Mouse (Mus musculus) limb, embryonic 12.5 days (tissue): ENCODE results near the gene Zfp563. TPM values are rescaled to one million over a fixed set of nuclear protein-coding genes. Genes with fewer than 3 reads are reported as not detected.

ENCODE experiments used
- ATAC-seq: fragments of 200-750 bp; cut with Nextera tagmentation; 2 replicates; pipeline ENCODE4 v1.8.0; 2017; ENCODE audit warnings: low read depth, moderate TSS enrichment; ENCODE audit not compliant: insufficient number of reproducible peaks, insufficient read depth, low FRiP score, low TSS enrichment
- H3K27ac ChIP-seq: fragments of 300-500 bp; sonication (generic); 2 replicates; pipeline ENCODE4 v1.5.1; 2016; ENCODE audit warnings: mild to moderate bottlenecking, moderate library complexity
- H3K27me3 ChIP-seq: fragments of 300-500 bp; sonication (generic); 2 replicates; pipeline ENCODE4 v1.6.1; 2016; ENCODE audit warnings: mild to moderate bottlenecking, moderate library complexity
- H3K36me3 ChIP-seq: fragments of 300-500 bp; sonication (generic); 2 replicates; pipeline ENCODE4 v1.6.1; 2016; ENCODE audit warnings: mild to moderate bottlenecking, moderate library complexity
- H3K4me1 ChIP-seq: fragments of 300-500 bp; sonication (generic); replicated peaks from 2 replicates; pipeline ENCODE4 v1.6.1; 2016
- H3K4me2 ChIP-seq: fragments of 300-500 bp; sonication (generic); 2 replicates; pipeline ENCODE4 v1.6.1; 2016; ENCODE audit warnings: mild to moderate bottlenecking, moderate library complexity
- H3K4me3 ChIP-seq: fragments of 300-500 bp; sonication (generic); replicated peaks from 2 replicates; pipeline ENCODE4 v1.5.1; 2016; ENCODE audit warnings: mild to moderate bottlenecking
- H3K9ac ChIP-seq: fragments of 300-500 bp; sonication (generic); replicated peaks from 2 replicates; pipeline ENCODE4 v1.6.1; 2016; ENCODE audit warnings: mild to moderate bottlenecking, moderate library complexity
- H3K9me3 ChIP-seq: fragments of 300-500 bp; sonication (generic); 2 replicates; pipeline ENCODE4 v1.6.1; 2016; ENCODE audit warnings: mild to moderate bottlenecking, moderate library complexity
- WGBS: fragments of 180-500 bp; shearing (Covaris S2); methylation state at CpG from one replicate; pipeline ENCODE4 v1.1.7; 2016; 5-methylcytosine and 5-hydroxymethylcytosine counted together
- polyA plus RNA-seq: library from polyadenylated mRNA; unstranded; fragments of >200 nt; fragmentation: Nextera tagmentation; extraction: Ambion mirVana; gene quantifications from 2 replicates; pipeline ENCODE4 v1.2.1, GENCODE M21; 2016

Gene Zfp563
- polyA plus RNA-seq, result 9.7 and 12.3 TPM in 2 replicates

DNA sequence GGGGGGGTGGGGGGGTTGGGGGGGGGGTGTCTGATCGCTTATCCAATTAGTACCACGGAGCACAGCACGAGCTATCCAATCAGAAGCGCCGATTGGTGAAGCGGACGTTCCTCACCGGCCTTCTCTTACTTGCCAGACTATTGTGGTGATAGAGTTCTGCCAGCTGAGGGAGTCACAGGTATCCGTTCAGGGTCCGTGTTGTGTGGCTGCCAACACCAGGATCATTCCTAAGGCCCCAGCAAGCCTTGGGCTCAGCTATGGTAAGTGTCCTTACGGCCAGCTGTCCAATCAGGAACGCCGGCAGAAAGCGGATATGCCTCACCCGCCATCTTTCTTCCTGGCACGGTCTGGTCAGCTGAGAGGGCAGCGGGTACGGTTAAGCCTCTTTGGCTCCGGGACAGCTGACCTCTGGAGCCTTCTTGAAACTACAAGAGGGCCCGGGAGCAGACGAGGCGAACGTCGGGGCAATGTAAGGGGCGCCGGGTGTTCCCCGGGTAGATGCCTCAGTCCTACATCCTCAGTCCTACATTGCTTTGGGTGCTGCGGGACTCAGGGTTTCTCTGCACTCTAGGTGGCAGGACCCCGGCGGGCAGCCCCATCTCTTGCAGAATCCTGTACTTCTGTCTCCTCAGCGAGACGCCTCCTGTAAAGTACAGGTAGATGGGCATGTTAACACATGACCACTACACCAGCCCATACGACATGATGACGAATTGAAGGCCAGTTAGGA lies at the start of gene Zfp563:
Zfp563 (plus strand) TSS at position 91 of the 730 bp plus-strand sequence.
- Histone ChIP-seq H3K36me3 (no peaks in the 10 kb centered on the region), H3K27ac (peak within 1 kb of the TSS; percentile 79), H3K9me3 (no peaks in the 10 kb centered on the region), H3K4me3 (peak within 1 kb of the TSS; percentile 61), H3K27me3 (no peaks in the 10 kb centered on the region), H3K9ac (peak within 1 kb of the TSS; percentile 70), H3K4me2 (peak within 1 kb of the TSS; percentile 64), H3K4me1 (peaks cover 9% of the 10 kb centered on the region)
- ATAC-seq, result peak; percentile 96
- WGBS, result 4% methylated on average over 34 of the region's 34 CpGs

DNA sequence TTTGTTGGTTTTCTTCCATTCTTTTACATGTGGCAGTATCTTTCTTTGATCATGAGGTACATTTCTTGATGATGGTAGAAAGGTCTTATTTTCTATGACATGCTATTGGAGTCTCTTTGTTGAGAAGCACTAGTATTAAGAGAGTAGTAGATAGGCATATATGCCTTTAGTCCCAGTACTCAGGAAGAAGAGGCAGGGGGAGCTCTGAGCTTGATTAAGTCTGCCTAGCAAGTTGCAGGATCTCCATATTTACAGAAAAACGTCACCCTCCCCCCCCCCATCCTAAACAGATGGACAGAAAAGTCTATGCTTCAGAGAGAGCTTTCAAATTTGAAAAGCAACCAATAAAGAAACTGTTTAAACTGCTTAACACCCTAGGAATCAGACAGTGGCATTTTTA lies 30.3 kb upstream of the Zfp563 start:
- no peaks in the 10 kb centered on the region for H3K4me1 ChIP-seq
- H3K27ac ChIP-seq, result no peak overlapping the region
- H3K9me3 ChIP-seq, result no peaks in the 10 kb centered on the region
- H3K4me3 ChIP-seq, result no peak overlapping the region
- ATAC-seq, result no peak
- no peaks in the 10 kb centered on the region for H3K36me3 ChIP-seq
- no peak overlapping the region for H3K9ac ChIP-seq
- H3K27me3 ChIP-seq, result no peaks in the 10 kb centered on the region
- H3K4me2 ChIP-seq, result no peak overlapping the region
- WGBS, result 4% methylated on average over 1 of the region's 1 CpGs

DNA sequence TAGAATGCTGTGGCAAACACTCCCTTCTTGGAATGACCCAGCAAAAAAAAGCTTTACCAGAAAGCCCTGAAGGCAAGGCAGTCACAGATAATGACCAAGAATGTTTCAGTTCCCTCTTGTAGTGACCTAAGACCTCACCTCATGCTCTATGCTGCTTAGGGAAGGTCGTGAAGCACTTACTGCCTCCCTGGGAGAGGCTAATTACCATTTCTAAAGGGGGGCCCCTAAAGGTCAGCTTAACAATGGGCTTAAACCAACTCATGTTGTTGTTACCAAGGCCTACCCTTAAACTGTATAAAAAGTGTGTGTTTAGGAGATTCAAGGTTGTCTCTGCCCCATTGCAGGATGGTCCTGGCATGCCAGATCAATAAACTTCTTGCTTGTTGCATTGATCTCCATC lies 26.1 kb upstream of the Zfp563 start:
- Histone ChIP-seq H3K9me3 (no peaks in the 10 kb centered on the region), H3K27me3 (no peaks in the 10 kb centered on the region), H3K4me2 (no peak overlapping the region), H3K4me3 (no peak overlapping the region), H3K27ac (no peak overlapping the region), H3K4me1 (no peaks in the 10 kb centered on the region), H3K36me3 (no peaks in the 10 kb centered on the region), H3K9ac (no peak overlapping the region)
- WGBS, result 0% methylated on average over 1 of the region's 1 CpGs
- ATAC-seq, result no peak

DNA sequence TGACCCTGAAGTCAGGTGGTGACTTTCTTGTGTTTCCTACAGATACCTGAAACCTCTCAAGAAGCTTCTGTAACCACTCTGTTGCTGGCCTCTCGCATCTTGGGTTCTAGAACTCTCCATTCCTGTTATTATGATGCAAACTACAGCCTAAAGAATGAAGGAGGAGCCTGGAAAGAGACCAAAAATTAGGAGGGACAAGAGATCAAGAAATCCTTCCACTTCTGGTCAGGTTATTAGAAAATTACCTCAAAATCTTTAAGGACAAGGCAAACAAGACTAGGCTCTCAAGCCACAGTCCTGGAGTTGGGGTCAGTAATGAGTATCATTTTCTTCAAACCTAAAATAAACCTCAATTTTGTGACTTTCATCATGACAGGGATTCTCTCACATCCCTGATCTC lies 21.2 kb upstream of the Zfp563 start, which contains the start of gene 4921501E09Rik:
4921501E09Rik (minus strand) TSS at position 101 of the 400 bp plus-strand sequence.
- H3K9me3 ChIP-seq, result no peaks in the 10 kb centered on the region
- no peaks in the 10 kb centered on the region for H3K27me3 ChIP-seq
- H3K27ac ChIP-seq, result no peak within 1 kb of the TSS
- no peak within 1 kb of the TSS for H3K4me2 ChIP-seq
- WGBS, result 41% methylated on average over 1 of the region's 1 CpGs
- H3K36me3 ChIP-seq, result no peaks in the 10 kb centered on the region
- ATAC-seq, result no peak
- no peaks in the 10 kb centered on the region for H3K4me1 ChIP-seq
- H3K4me3 ChIP-seq, result no peak within 1 kb of the TSS
- no peak within 1 kb of the TSS for H3K9ac ChIP-seq

DNA sequence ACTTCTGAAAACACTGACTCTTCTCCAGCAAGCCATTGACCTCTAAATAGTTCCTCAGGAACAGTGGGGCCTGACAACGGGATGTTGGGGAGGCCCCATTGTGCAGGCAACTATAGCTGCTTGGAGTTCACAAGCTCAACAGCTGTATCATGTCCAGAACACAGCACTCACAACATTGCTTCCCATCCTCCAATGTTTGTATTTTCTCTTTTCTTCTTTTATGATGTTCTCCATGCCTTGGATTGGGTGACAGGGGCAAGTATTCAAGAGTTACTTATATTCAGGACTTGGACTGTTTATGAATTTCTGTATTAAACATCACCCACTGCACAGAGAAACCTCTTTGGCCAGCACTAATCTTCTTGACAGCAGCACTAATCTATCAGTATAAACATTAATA lies 2.5 kb downstream of the Zfp563 start:
- ATAC-seq, result no peak
- no peak overlapping the region for H3K4me3 ChIP-seq
- WGBS, result 97% methylated on average over 1 of the region's 1 CpGs

DNA sequence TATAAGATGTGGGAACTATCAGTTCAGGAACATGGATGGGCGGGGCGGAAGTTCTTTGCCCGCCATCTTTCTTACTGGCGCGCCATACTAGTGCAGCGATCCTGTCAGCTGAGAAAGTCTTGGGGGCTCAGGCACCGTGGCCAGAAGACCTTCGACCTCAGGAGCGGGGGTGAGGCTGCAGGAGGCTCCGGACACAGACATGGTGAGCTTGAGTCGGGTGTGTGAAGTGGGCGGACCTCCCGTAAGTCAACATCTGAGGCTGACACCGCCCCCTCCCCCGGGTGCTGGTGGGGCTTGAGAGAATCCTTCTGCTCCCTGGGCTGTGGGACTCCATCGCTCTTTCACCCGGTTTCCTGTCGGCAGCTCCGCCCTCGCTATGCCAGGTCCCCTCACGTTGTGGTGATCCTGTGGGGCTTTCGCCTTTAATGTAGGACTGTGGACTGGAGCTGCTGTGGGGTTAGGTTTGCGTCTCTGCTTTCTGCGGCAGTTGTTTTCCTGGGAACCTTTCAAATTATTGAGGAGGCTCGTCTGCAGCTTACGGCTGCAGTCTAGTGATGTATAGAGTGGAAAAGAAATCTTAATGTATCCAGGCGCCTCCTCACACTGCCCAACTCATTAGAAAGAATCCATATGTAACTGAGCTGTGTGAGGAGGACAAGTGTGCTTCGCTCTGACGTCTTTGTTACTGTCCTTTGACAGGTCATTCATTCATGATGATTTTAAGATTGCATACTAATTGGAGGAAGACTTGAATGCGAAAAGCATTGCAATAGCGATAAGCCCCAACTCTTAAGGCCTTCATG lies 3.5 kb downstream of the Zfp563 start:
- H3K9ac ChIP-seq, result peak overlapping the region; percentile 68
- peaks cover 9% of the 10 kb centered on the region for H3K4me1 ChIP-seq
- no peaks in the 10 kb centered on the region for H3K27me3 ChIP-seq
- H3K9me3 ChIP-seq, result no peaks in the 10 kb centered on the region
- peak overlapping the region; percentile 71 for H3K4me2 ChIP-seq
- no peaks in the 10 kb centered on the region for H3K36me3 ChIP-seq
- ATAC-seq, result peak; percentile 54; the same call in 1 of the 2 replicates
- peak overlapping the region; percentile 59 for H3K4me3 ChIP-seq
- H3K27ac ChIP-seq, result peak overlapping the region; percentile 84
- 3% methylated on average over 31 of the region's 31 CpGs for WGBS

More for the DNA sequence above, 2.5 kb downstream of the Zfp563 start:
- H3K9ac ChIP-seq, result no peak overlapping the region
- H3K9me3 ChIP-seq, result no peaks in the 10 kb centered on the region
- H3K4me2 ChIP-seq, result no peak overlapping the region
- no peaks in the 10 kb centered on the region for H3K36me3 ChIP-seq
- H3K27me3 ChIP-seq, result no peaks in the 10 kb centered on the region
- H3K4me1 ChIP-seq, result peaks cover 9% of the 10 kb centered on the region
- no peak overlapping the region for H3K27ac ChIP-seq

DNA sequence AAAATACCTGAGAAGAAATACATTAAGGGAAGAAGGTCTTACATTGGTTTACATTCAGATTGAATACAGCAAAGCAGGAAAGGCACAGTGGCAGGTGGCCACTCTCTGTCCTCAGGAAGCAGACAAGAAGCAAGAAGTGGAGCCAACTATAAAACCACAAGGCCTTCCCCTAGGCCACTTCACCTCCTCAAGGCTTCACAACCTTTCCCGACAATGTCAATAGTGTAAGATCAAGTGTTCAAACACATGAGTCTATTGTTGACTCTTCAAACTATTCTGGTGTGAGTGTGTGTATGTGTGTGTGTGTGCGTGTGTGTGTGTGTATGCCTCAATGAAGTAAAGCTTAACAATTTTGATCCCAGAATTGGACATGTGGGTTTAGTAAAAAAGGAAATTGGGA lies 8.3 kb downstream of the Zfp563 start:
- H3K4me1 ChIP-seq, result peaks cover 9% of the 10 kb centered on the region
- H3K4me2 ChIP-seq, result no peak overlapping the region
- no peak overlapping the region for H3K9ac ChIP-seq
- no peak for ATAC-seq
- WGBS, result 89% methylated on average over 2 of the region's 2 CpGs
- no peak overlapping the region for H3K4me3 ChIP-seq
- H3K27me3 ChIP-seq, result no peaks in the 10 kb centered on the region
- H3K27ac ChIP-seq, result no peak overlapping the region
- H3K36me3 ChIP-seq, result no peaks in the 10 kb centered on the region; the same call in 1 of the 2 replicates
- H3K9me3 ChIP-seq, result no peaks in the 10 kb centered on the region

DNA sequence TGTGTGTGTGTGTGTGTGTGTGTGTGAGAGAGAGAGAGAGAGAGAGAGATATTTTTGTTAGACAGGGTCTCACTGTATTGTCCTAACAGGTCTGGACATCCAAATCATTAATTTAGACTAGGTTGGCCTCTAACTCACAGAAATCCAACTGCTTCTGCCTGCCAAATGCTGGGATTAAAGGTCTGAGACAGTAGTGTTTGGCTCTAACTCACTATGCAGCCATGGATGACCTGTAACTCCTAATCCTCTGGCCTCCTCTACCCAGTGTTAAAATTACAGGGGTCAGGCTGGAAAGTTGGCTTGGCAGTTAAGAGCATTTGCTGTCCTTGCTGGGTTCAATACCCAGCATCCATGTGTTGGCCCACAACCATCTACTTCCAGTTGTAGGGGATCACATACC lies 35.4 kb downstream of the Zfp563 start:
- Histone ChIP-seq H3K36me3 (no peaks in the 10 kb centered on the region), H3K4me2 (no peak overlapping the region), H3K9me3 (no peaks in the 10 kb centered on the region), H3K9ac (no peak overlapping the region), H3K27ac (no peak overlapping the region), H3K27me3 (no peaks in the 10 kb centered on the region), H3K4me3 (no peak overlapping the region), H3K4me1 (no peaks in the 10 kb centered on the region)
- ATAC-seq, result no peak

DNA sequence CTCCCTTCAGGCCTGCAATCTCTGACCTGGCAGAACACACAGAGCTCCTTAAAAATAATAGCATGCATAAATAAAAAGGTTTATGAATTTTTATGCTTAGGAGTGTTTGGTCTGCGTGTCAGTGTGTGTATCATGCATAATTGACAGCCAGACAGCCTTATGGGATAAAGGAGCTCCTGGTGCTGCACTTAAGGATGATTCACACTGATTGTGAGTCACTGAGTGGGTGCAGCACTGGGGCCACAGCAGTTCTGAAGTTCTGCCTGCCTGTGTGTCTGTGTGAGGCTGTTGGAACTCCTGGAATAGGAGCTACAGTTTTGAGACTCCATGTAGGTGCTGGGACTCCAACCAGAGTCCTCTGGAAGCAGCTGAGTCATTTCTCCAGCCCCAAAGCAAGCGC lies 37.1 kb downstream of the Zfp563 start:
- Histone ChIP-seq H3K4me1 (no peaks in the 10 kb centered on the region), H3K27ac (no peak overlapping the region), H3K9ac (no peak overlapping the region), H3K36me3 (no peaks in the 10 kb centered on the region), H3K9me3 (no peaks in the 10 kb centered on the region), H3K27me3 (no peaks in the 10 kb centered on the region), H3K4me3 (no peak overlapping the region), H3K4me2 (no peak overlapping the region)
- WGBS, result 66% methylated on average over 2 of the region's 2 CpGs
- no peak for ATAC-seq

DNA sequence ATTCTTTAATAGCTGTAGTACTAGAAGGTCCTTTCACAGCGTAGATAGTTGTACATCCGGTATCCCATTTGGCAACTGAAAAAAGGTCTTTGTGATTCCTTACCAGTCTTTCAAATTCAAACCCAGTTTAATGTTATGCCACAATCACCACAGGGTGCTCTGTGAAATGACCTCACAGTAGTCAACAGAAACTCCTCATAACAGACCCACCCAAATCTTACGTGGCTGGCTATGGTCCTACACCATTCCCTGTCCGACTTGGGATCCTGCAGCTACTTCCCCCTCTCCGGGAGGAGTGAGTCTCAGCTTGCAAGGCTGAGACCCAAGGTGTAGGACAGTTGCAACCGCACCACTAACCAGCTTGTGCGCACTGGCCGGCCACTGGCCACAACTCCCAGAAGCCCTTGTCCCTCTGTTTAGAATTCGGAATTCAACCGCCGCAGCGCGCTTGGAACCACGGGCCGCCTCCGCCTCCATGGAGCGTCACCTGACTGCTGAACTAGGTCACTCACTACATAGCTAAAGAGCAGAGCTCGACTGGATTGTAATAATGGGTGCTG lies 50.2 kb downstream of the Zfp563 start, which contains the start of gene Morc2b:
Morc2b (minus strand) TSS at position 423 of the 560 bp plus-strand sequence.
- Histone ChIP-seq H3K4me2 (no peak within 1 kb of the TSS), H3K27me3 (no peaks in the 10 kb centered on the region), H3K36me3 (no peaks in the 10 kb centered on the region), H3K9me3 (0 out of 2 replicates have a peak, but pooled peaks cover 4% of the 10 kb centered on the region), H3K27ac (no peak within 1 kb of the TSS), H3K4me1 (no peaks in the 10 kb centered on the region), H3K4me3 (no peak within 1 kb of the TSS), H3K9ac (no peak within 1 kb of the TSS)
- ATAC-seq, result no peak
- 70% methylated on average over 18 of the region's 18 CpGs for WGBS
